Mouse (Mus musculus): ENCODE data around the gene Ajm1. TPM values are rescaled to one million over a fixed set of nuclear protein-coding genes. Genes with fewer than 3 reads are reported as not detected.
"Not testable (repeated sequence)": the region's sequence is repeated elsewhere in the genome, so short reads cannot be mapped to it uniquely, and the experiment has no call there.

Gene Ajm1
- total and polyA plus RNA-seq, 3 experiments: 0.04 to 0.32 TPM; not detected in 1

GRCm38 (mm10) chr2:25556296-25556695 is 25.3 kb downstream of the Ajm1 start:
- H3K79me2 ChIP-seq (ENCODE audit: control insufficient read depth, insufficient read depth, low read length, poor library complexity): peaks cover 20% of the 10 kb centered on the region
- TF ChIP-seq MAZ (IDR thresholded peaks at IDR 0.05; ENCODE audit: low read depth, low read length) (no peak), MYC (IDR thresholded peaks at IDR 0.05; ENCODE audit: low read depth, low read length) (no peak), RAD21 (IDR thresholded peaks at IDR 0.05; ENCODE audit: low read depth, low read length) (no peak), USF2 (IDR thresholded peaks at IDR 0.05; ENCODE audit: borderline replicate concordance in 1 of 2, insufficient read depth in 1 of 2, low read depth in 1 of 2, low read length in 2 of 2) (no peak), HCFC1 (IDR thresholded peaks at IDR 0.05; ENCODE audit: low read depth, low read length) (no peak), TAL1 (IDR thresholded peaks at IDR 0.05; ENCODE audit: low read length) (no peak), KAT2A (conservative IDR thresholded peaks at IDR 0.05; ENCODE audit: low read depth, low read length) (no peak), BHLHE40 (IDR thresholded peaks at IDR 0.05; ENCODE audit: borderline replicate concordance, low read depth, low read length) (no peak), SIN3A (IDR thresholded peaks at IDR 0.05; ENCODE audit: low read length) (no peak)
- no peak overlapping the region; a peak in 1 of 4 replicates for H3K4me3 ChIP-seq (ENCODE audit: control insufficient read depth in 1 of 2, insufficient read depth in 1 of 2, low read depth in 2 of 2, low read length in 2 of 2)

GRCm38 (mm10) chr2:25555479-25555878 is 26.1 kb downstream of the Ajm1 start:
- not testable (repeated sequence) for DNase-seq (ENCODE audit: low read depth, low spot score); H3K4me3 ChIP-seq (ENCODE audit: control insufficient read depth in 1 of 2, insufficient read depth in 1 of 2, low read depth in 2 of 2, low read length in 2 of 2); H3K27me3 ChIP-seq (ENCODE audit: control insufficient read depth in 1 of 2, insufficient read depth in 2 of 2, low read length in 2 of 2)

More at GRCm38 (mm10) chr2:25556296-25556695, 25.3 kb downstream of the Ajm1 start:
- no peak overlapping the region for H3K9ac ChIP-seq (ENCODE audit: control insufficient read depth, low read depth, low read length, poor library complexity, severe bottlenecking)
- H3K9me3 ChIP-seq (replicated peaks; ENCODE audit: insufficient read depth, low read length): no peaks in the 10 kb centered on the region
- no peak overlapping the region for H3K27ac ChIP-seq (ENCODE audit: control insufficient read depth, low read depth, low read length)
- H3K27me3 ChIP-seq (ENCODE audit: control insufficient read depth in 1 of 2, insufficient read depth in 2 of 2, low read length in 2 of 2): no peaks in the 10 kb centered on the region
- peaks cover 5 to 12% of the 10 kb centered on the region in 2 experiments for H3K36me3 ChIP-seq (ENCODE audit: control insufficient read depth in 1 of 2, insufficient read depth in 2 of 2, low read length in 2 of 2)
- no peak for DNase-seq (ENCODE audit: low read depth, low spot score)
- peaks cover 8 to 10% of the 10 kb centered on the region in 2 experiments for H3K4me1 ChIP-seq (ENCODE audit: control insufficient read depth in 1 of 2, insufficient read depth in 2 of 2, low read length in 2 of 2)

GRCm38 (mm10) chr2:25553171-25553786 is 28.3 kb downstream of the Ajm1 start:
- not testable (repeated sequence) for H3K4me3 ChIP-seq (ENCODE audit: control insufficient read depth in 1 of 2, insufficient read depth in 1 of 2, low read depth in 2 of 2, low read length in 2 of 2); H3K27me3 ChIP-seq (ENCODE audit: control insufficient read depth in 1 of 2, insufficient read depth in 2 of 2, low read length in 2 of 2); H3K4me1 ChIP-seq (ENCODE audit: control insufficient read depth in 1 of 2, insufficient read depth in 2 of 2, low read length in 2 of 2); H3K27ac ChIP-seq (ENCODE audit: control insufficient read depth, low read depth, low read length); H3K9me3 ChIP-seq (replicated peaks; ENCODE audit: insufficient read depth, low read length); H3K9ac ChIP-seq (ENCODE audit: control insufficient read depth, low read depth, low read length, poor library complexity, severe bottlenecking); H3K36me3 ChIP-seq (ENCODE audit: control insufficient read depth in 1 of 2, insufficient read depth in 2 of 2, low read length in 2 of 2)
- peaks cover 11% of the 10 kb centered on the region for H3K79me2 ChIP-seq (ENCODE audit: control insufficient read depth, insufficient read depth, low read length, poor library complexity)
- TF ChIP-seq SIN3A (IDR thresholded peaks at IDR 0.05; ENCODE audit: low read length) (0 out of 2 replicates have a peak, but pooled peaks have one; percentile 24), ZNF384 (IDR thresholded peaks at IDR 0.05; ENCODE audit: low read depth, low read length) (peak; percentile 92)
- peak; percentile 73 for DNase-seq (ENCODE audit: low read depth, low spot score)

More at GRCm38 (mm10) chr2:25555479-25555878, 26.1 kb downstream of the Ajm1 start:
- Histone ChIP-seq H3K36me3 (ENCODE audit: control insufficient read depth in 1 of 2, insufficient read depth in 2 of 2, low read length in 2 of 2) (peaks cover 3 to 12% of the 10 kb centered on the region in 2 experiments), H3K4me1 (ENCODE audit: control insufficient read depth in 1 of 2, insufficient read depth in 2 of 2, low read length in 2 of 2) (peaks cover 8 to 10% of the 10 kb centered on the region in 2 experiments), H3K79me2 (ENCODE audit: control insufficient read depth, insufficient read depth, low read length, poor library complexity) (peaks cover 20% of the 10 kb centered on the region)
- H3K9me3 ChIP-seq (replicated peaks; ENCODE audit: insufficient read depth, low read length); H3K27ac ChIP-seq (ENCODE audit: control insufficient read depth, low read depth, low read length); H3K9ac ChIP-seq (ENCODE audit: control insufficient read depth, low read depth, low read length, poor library complexity, severe bottlenecking): not testable (repeated sequence)

All from MEL (cell line).